Mouse (Mus musculus): ENCODE measurements around the gene Zfp629.

DNA sequence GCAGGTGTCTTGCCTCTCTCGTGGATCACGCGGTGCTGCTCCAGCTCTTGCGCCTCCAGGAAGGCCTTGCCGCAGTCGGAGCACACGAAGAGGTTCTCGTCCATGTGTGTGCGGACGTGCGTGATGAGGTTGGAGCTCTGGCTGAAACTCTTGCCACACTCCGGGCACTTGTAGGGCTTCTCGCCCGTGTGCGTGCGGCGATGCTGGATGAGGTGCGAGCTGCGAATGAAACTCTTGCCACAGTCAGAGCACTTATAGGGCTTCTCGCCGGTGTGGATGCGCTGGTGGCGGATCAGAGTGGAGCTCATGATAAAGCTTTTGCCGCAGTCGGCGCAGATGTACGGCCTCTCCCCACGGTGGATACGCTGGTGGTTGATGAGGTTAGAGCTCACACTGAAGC, 4.6 kb downstream of the Zfp629 start:
- TF ChIP-seq SIN3A (IDR thresholded peaks at IDR 0.05; ENCODE audit: low read length) = no peak
- no peak for TF ChIP-seq MAX (IDR thresholded peaks at IDR 0.05; ENCODE audit: low read length)
- no peak for TF ChIP-seq SMC3 (IDR thresholded peaks at IDR 0.05; ENCODE audit: low read depth, low read length)
- no peak for TF ChIP-seq MYC (IDR thresholded peaks at IDR 0.05; ENCODE audit: low read depth, low read length)
- no peak for TF ChIP-seq JUND (IDR thresholded peaks at IDR 0.05; ENCODE audit: low read depth, low read length)
- no peak for TF ChIP-seq CTCF (IDR thresholded peaks at IDR 0.05 in 2 of 3, conservative IDR thresholded peaks at IDR 0.05 in 1 of 3; ENCODE audit: control insufficient read depth in 1 of 3, insufficient read depth in 1 of 3, low read depth in 2 of 3, low read length in 3 of 3, poor library complexity in 1 of 3, severe bottlenecking in 1 of 3)
- no peak for TF ChIP-seq TAL1 (IDR thresholded peaks at IDR 0.05; ENCODE audit: low read length)
- TF ChIP-seq POLR2A (IDR thresholded peaks at IDR 0.05; ENCODE audit: control insufficient read depth in 1 of 2, insufficient read depth in 1 of 2, low read depth in 1 of 2, low read length in 2 of 2, poor library complexity in 1 of 2) = no peak
- no peak for TF ChIP-seq EP300 (IDR thresholded peaks at IDR 0.05; ENCODE audit: low read depth in 1 of 2, low read length in 2 of 2)
